7 mouse cellular contexts compared by ENCODE assay signal in the genomic region with DNA sequence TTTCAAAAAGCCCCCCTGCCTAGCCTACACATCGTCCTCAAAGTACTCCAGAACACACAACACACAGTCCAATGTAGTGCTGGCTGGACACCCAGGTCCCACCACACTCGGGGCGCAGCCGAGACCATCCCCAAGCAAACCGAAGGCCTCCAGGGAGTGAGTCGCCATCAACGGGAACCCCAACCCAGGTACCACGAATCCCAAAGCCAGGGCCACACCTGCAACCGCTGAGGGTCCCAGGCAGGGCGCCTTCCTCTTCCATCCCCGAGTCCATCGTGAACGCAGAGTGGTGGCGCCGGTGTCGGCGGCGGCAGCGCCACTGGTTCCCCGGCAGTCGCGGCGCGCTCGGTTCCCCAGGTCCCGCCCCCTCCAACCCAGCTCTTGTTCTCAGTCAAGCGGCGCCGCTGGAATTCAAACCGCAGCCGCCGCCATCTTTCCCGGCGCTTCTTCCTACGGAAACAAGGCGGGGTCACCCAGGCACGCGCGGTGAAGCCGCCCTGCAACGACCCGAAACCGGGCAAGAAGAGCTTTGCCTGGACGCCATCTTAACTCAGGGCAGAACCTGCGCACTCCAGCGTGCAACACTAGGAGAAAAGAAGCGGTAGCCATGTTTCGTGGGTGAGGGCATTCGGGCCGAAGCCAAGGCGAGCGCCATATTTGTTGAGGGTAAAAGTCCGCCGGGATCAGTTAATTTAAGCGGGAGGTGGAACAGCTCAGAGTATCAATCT. TPM values are rescaled to one million over a fixed set of nuclear protein-coding genes. Genes with fewer than 3 reads are reported as not detected.
DNase-seq lines count a peak whose midpoint lies in the region; ATAC-seq and TF ChIP-seq lines count a peak whose summit lies in the region.

Cdk5rap2 (minus strand) TSS at position 450 of the 728 bp plus-strand sequence.

- peak within 1 kb of the TSS; percentile 96 for H3K27ac ChIP-seq in embryonic facial prominence, embryonic 10.5 days (replicated peaks)
- no peak within 1 kb of the TSS for H3K27ac ChIP-seq in intestine, postnatal 0 days (ENCODE audit: low read depth, low read length)
- peak within 1 kb of the TSS; percentile 77 for H3K27ac ChIP-seq in midbrain, embryonic 12.5 days (replicated peaks)
- H3K27ac ChIP-seq in small intestine, adult 2 months (ENCODE audit: insufficient read depth, low read depth, low read length): no peak within 1 kb of the TSS

- H3K9me3 ChIP-seq in embryonic facial prominence, embryonic 10.5 days: no peaks in the 10 kb centered on the region
- H3K9me3 ChIP-seq in intestine, postnatal 0 days (ENCODE audit: control insufficient read depth): no peaks in the 10 kb centered on the region
- H3K9me3 ChIP-seq in midbrain, embryonic 12.5 days: no peaks in the 10 kb centered on the region

- H3K4me1 ChIP-seq in embryonic facial prominence, embryonic 10.5 days: peaks cover 35% of the 10 kb centered on the region
- peaks cover 3% of the 10 kb centered on the region; the same call in 1 of the 2 replicates for H3K4me1 ChIP-seq in intestine, postnatal 0 days (replicated peaks; ENCODE audit: control insufficient read depth, insufficient read depth, low read length)
- peaks cover 22% of the 10 kb centered on the region for H3K4me1 ChIP-seq in midbrain, embryonic 12.5 days
- H3K4me1 ChIP-seq in small intestine, adult 2 months (ENCODE audit: control insufficient read depth, insufficient read depth, insufficient read length, low read length): no peaks in the 10 kb centered on the region; the same call in 1 of the 2 replicates

- peak; percentile 100 for ATAC-seq in intestine, postnatal 0 days
- peak; percentile 98 for ATAC-seq in midbrain, embryonic 12.5 days (ENCODE audit: low FRiP score, low read depth)

- H3K36me3 ChIP-seq in embryonic facial prominence, embryonic 10.5 days (replicated peaks): peaks cover 3% of the 10 kb centered on the region
- H3K36me3 ChIP-seq in intestine, postnatal 0 days (ENCODE audit: control insufficient read depth, insufficient read depth): no peaks in the 10 kb centered on the region
- H3K36me3 ChIP-seq in midbrain, embryonic 12.5 days: 0 out of 2 replicates have a peak, but pooled peaks cover under 1% of the 10 kb centered on the region
- H3K36me3 ChIP-seq in small intestine, adult 2 months (ENCODE audit: control insufficient read depth, insufficient read depth, low read length): no peaks in the 10 kb centered on the region

- intact Hi-C loops in left cerebral cortex, postnatal 4 days (cut with DNase I): no loop called here

- under 1% methylated on average over 55 of the region's 55 CpGs for WGBS in embryonic facial prominence, embryonic 10.5 days
- under 1% methylated on average over 54 of the region's 55 CpGs for WGBS in intestine, postnatal 0 days
- under 1% methylated on average over 54 of the region's 55 CpGs for WGBS in midbrain, embryonic 12.5 days
- WGBS in small intestine, adult 2 months: under 1% methylated on average over 55 of the region's 55 CpGs

- peak within 1 kb of the TSS; percentile 86 for H3K4me2 ChIP-seq in intestine, postnatal 0 days (replicated peaks; ENCODE audit: low read depth)
- peak within 1 kb of the TSS; percentile 63 for H3K4me2 ChIP-seq in midbrain, embryonic 12.5 days (replicated peaks)

- TF ChIP-seq CTCF in intestine, postnatal 0 days (IDR thresholded peaks at IDR 0.05; ENCODE audit: low read depth): peak; percentile 23; the same call in 1 of the 2 replicates
- TF ChIP-seq CTCF in small intestine, adult 2 months (IDR thresholded peaks at IDR 0.05; ENCODE audit: extremely low read depth, insufficient read length, insufficient replicate concordance, low read depth, low read length): no peak

- H3K4me3 ChIP-seq in embryonic facial prominence, embryonic 10.5 days: peak within 1 kb of the TSS; percentile 83
- H3K4me3 ChIP-seq in intestine, postnatal 0 days (ENCODE audit: low read depth, low read length): peak within 1 kb of the TSS; percentile 68
- peak within 1 kb of the TSS; percentile 83 for H3K4me3 ChIP-seq in midbrain, embryonic 12.5 days
- peak within 1 kb of the TSS; percentile 98 for H3K4me3 ChIP-seq in small intestine, adult 2 months (ENCODE audit: low read depth, low read length)

- H3K9ac ChIP-seq in intestine, postnatal 0 days (ENCODE audit: low read depth, low read length): peak within 1 kb of the TSS; percentile 56
- peak within 1 kb of the TSS; percentile 79 for H3K9ac ChIP-seq in midbrain, embryonic 12.5 days (replicated peaks)

- no peaks in the 10 kb centered on the region for H3K27me3 ChIP-seq in embryonic facial prominence, embryonic 10.5 days (replicated peaks; ENCODE audit: low read depth, poor library complexity, severe bottlenecking)
- no peaks in the 10 kb centered on the region for H3K27me3 ChIP-seq in intestine, postnatal 0 days (replicated peaks; ENCODE audit: control insufficient read depth, insufficient read depth, low read length)
- H3K27me3 ChIP-seq in midbrain, embryonic 12.5 days: no peaks in the 10 kb centered on the region
- H3K27me3 ChIP-seq in small intestine, adult 2 months (ENCODE audit: control insufficient read depth, insufficient read depth, low read length): no peaks in the 10 kb centered on the region

- TF ChIP-seq POLR2A in small intestine, adult 2 months (IDR thresholded peaks at IDR 0.05; ENCODE audit: low read depth, low read length): peak; percentile 48; the same call in 1 of the 2 replicates

- peak; percentile 96 for DNase-seq in adrenal gland, postnatal 10 days
- peak; percentile 97 for DNase-seq in embryonic facial prominence, embryonic 10.5 days (ENCODE audit: low spot score)
- DNase-seq in gonadal fat pad, adult 2 months (ENCODE audit: low read depth): peak; percentile 75
- peak; percentile 96 for DNase-seq in left cerebral cortex, postnatal 4 days

RNA-seq across cellular contexts. Expression of gene Cdk5rap2, which starts in this region (rescaled TPM):
- total RNA-seq in adrenal gland, postnatal 10 days (2021): 10 to 100 TPM; 14.9 to 25.8 TPM
- 31.1 and 34.5 TPM in 2 replicates for polyA plus RNA-seq in embryonic facial prominence, embryonic 10.5 days (2016; fragmentation: Nextera tagmentation; extraction: Ambion mirVana)
- polyA plus RNA-seq in gonadal fat pad, adult 2 months (2012; rRNA removed): 3.7 and 5.6 TPM in 2 replicates
- 4.7 and 5.4 TPM in 2 replicates for polyA plus RNA-seq in intestine, postnatal 0 days (2015; fragmentation: Nextera tagmentation; extraction: Ambion mirVana)
- 10 to 100 TPM; 15.2 to 23.1 TPM for total RNA-seq in left cerebral cortex, postnatal 4 days (2021)
- 24.7 TPM in 2 replicates for polyA plus RNA-seq in midbrain, embryonic 12.5 days (2016; fragmentation: Nextera tagmentation; extraction: Ambion mirVana)
- polyA plus RNA-seq in small intestine, adult 2 months (2012; rRNA removed): 11.8 and 14.4 TPM in 2 replicates

Comparison
In these comparisons a context has a peak if more than half of its experiments do, and no peak if none do; other contexts are left out.
1. H3K27ac ChIP-seq: peak in embryonic facial prominence, embryonic 10.5 days (single experiment) and midbrain, embryonic 12.5 days (single experiment); none in intestine, postnatal 0 days (single experiment) and small intestine, adult 2 months (single experiment).
2. Peak in every context shown above with its lines, with median percentiles within 50 percentile points of each other: DNase-seq and H3K4me3 ChIP-seq.